Mouse (Mus musculus) naive thymus-derived CD4-positive, alpha-beta T cell, adult 2 months (primary cell): Measurements from ENCODE around the gene H2-M10.2.

Experiments
- DNase-seq: peaks from one replicate; pipeline ENCODE4 v3.0.0-alpha.2; 2011; ENCODE audit warnings: low read depth

Gene H2-M10.2

GRCm38 (mm10) chr17:36252250-36252876 is 33.9 kb downstream of the H2-M10.2 start:
- DNase-seq, result peak; percentile 66

- DNase-seq, result no peak
These were observed 37.4 kb downstream of the H2-M10.2 start for GRCm38 (mm10) chr17:36248886-36249285.

GRCm38 (mm10) chr17:36245741-36246140 is 40.5 kb downstream of the H2-M10.2 start:
- DNase-seq, result peak; percentile 41

- no peak for DNase-seq
These were observed 42.3 kb downstream of the H2-M10.2 start for GRCm38 (mm10) chr17:36244031-36244430.

GRCm38 (mm10) chr17:36240637-36241213 is 45.6 kb downstream of the H2-M10.2 start:
- DNase-seq, result no peak

GRCm38 (mm10) chr17:36237321-36237921 is 48.9 kb downstream of the H2-M10.2 start:
- peak; percentile 37 for DNase-seq

- peak; percentile 67 for DNase-seq
These were observed 51.0 kb downstream of the H2-M10.2 start for GRCm38 (mm10) chr17:36235300-36235699.
